Mouse (Mus musculus): ENCODE results near the gene Cytip. TPM values are rescaled to one million over a fixed set of nuclear protein-coding genes. Genes with fewer than 3 reads are reported as not detected.

Cytip gene
- polyA plus RNA-seq, 1 experiment from 2014 or later, result 0.18 TPM

Other genes starting within 250 kb of the Cytip start
- not detected in 2 replicates for gene Galnt5, start 197.6 kb downstream of the Cytip start, polyA plus RNA-seq (2015; fragmentation: Nextera tagmentation; extraction: Ambion mirVana)
- 1.6 and 2.0 TPM in 2 replicates for gene Ermn, start 142.7 kb downstream of the Cytip start, polyA plus RNA-seq (2015; fragmentation: Nextera tagmentation; extraction: Ambion mirVana)
- 0.57 and 0.88 TPM in 2 replicates for gene Acvr1c, start 162.4 kb upstream of the Cytip start, polyA plus RNA-seq (2015; fragmentation: Nextera tagmentation; extraction: Ambion mirVana)

All from forebrain, embryonic 13.5 days (tissue).